Comparison of ENCODE assay signal across 8 mouse cellular contexts in the genomic region with DNA sequence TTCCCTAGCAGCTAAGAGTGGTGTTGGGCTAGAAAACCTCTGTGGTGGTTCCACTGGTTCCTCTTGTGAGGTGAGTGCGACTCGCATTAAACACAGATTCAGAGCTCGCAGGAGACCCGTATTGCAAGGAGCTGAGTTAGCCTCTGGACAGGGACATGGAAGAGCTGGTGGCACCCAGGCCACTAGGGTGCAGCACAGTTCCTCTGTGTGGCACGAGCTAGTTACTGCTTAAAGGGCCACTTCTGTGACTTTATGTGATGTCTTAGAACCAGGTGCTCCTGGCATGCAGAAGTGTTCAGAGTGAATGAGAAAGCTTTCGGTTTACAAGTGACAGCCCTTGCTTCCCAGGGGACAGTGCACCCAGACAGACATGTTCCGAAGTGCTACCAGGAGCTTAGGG. TPM values are rescaled to one million over a fixed set of nuclear protein-coding genes. Genes with fewer than 3 reads are reported as not detected.
A peak's percentile ranks its signal among the peaks of the same experiment; 100 is the strongest.
DNase-seq lines count a peak whose midpoint lies in the region; ATAC-seq lines count a peak whose summit lies in the region.
"Had no signal": no experiment of that assay in that cellular context is flagged by ENCODE, and none has a peak within 500 bp of the region (broad histone marks: within the 10 kb centered on the region; RNA-seq: fewer than 3 reads in every experiment).

No protein-coding gene starts in this region.

- peaks cover 46% of the 10 kb centered on the region for H3K36me3 ChIP-seq in midbrain, embryonic 16.5 days (ENCODE audit: control insufficient read depth, insufficient read depth, low read length)

- peak; percentile 42 to 45 for DNase-seq in left cerebral cortex, adult 18-20 months (ENCODE audit: low spot score in 2 of 2)
- no peak for DNase-seq in left cerebral cortex, postnatal 4 days
- peak; percentile 54 for DNase-seq in MN1 (ENCODE audit: low spot score)
- DNase-seq in embryo, embryonic 10.5 days (ENCODE audit: low spot score) = peak; percentile 51
- DNase-seq in left cerebral cortex, postnatal 25 days (ENCODE audit: low spot score in 2 of 2) = peak; percentile 39 to 50
- DNase-seq in right cerebral cortex, adult 18-20 months = peak; percentile 40

- H3K9me3 ChIP-seq in midbrain, embryonic 16.5 days (replicated peaks; ENCODE audit: control insufficient read depth, low read length, poor library complexity, severe bottlenecking) = no peaks in the 10 kb centered on the region
- H3K9me3 ChIP-seq: limb, embryonic 15.5 days had no signal

- no peak overlapping the region for H3K27ac ChIP-seq in midbrain, embryonic 16.5 days (ENCODE audit: low read length)
- H3K27ac ChIP-seq: limb, embryonic 15.5 days had no signal

- H3K9ac ChIP-seq in midbrain, embryonic 16.5 days (ENCODE audit: low read depth, low read length) = no peak overlapping the region
- H3K9ac ChIP-seq: limb, embryonic 15.5 days had no signal

- intact Hi-C loops in left cerebral cortex, postnatal 4 days (cut with DNase I) = no loop called here
- intact Hi-C loops in left cerebral cortex, postnatal 25 days (cut with DNase I) = loop anchor here (2.0 kb wide), 1 partner anchor 62 kb away; a partner anchor contains a TSS

- H3K4me2 ChIP-seq in midbrain, embryonic 16.5 days (ENCODE audit: low read length) = no peak overlapping the region
- H3K4me2 ChIP-seq: limb, embryonic 15.5 days had no signal

- no peak for ATAC-seq in midbrain, embryonic 16.5 days

- no peaks in the 10 kb centered on the region for H3K27me3 ChIP-seq in midbrain, embryonic 16.5 days (ENCODE audit: control insufficient read depth, insufficient read depth, low read depth, low read length)
- H3K27me3 ChIP-seq: limb, embryonic 15.5 days had no signal

- H3K4me3 ChIP-seq in midbrain, embryonic 16.5 days (ENCODE audit: low read depth, low read length) = no peak overlapping the region
- H3K4me3 ChIP-seq: limb, embryonic 15.5 days had no signal

- WGBS in midbrain, embryonic 16.5 days = 75% methylated on average over 7 of the region's 7 CpGs

- no peaks in the 10 kb centered on the region for H3K4me1 ChIP-seq in midbrain, embryonic 16.5 days (ENCODE audit: control insufficient read depth, insufficient read depth, low read length)
- H3K4me1 ChIP-seq: limb, embryonic 15.5 days had no signal

RNA-seq across cellular contexts. Expression of a gene that starts 7.9 kb away (rescaled TPM):
- total RNA-seq in left cerebral cortex, adult 18-20 months (2021) = 10 to 100 TPM; 20.4 to 23.4 TPM
- 10 to 100 TPM; 26.5 to 29.8 TPM for total RNA-seq in left cerebral cortex, postnatal 4 days (2021)
- 10 to 100 TPM; 24.9 to 27.5 TPM for total RNA-seq in left cerebral cortex, postnatal 25 days (2021)
- polyA plus RNA-seq in midbrain, embryonic 16.5 days (2015; fragmentation: Nextera tagmentation; extraction: Ambion mirVana) = 23.4 and 25.2 TPM in 2 replicates

RNA-seq across cellular contexts. Expression of a gene that starts 8.0 kb away (rescaled TPM):
- total RNA-seq in left cerebral cortex, adult 18-20 months (2021) = 1 to 10 TPM in 1 of 2 experiments, under 1 TPM in 1; 0.70 to 1.0 TPM
- total RNA-seq in left cerebral cortex, postnatal 4 days (2021) = 1 to 10 TPM; 4.7 to 6.8 TPM
- total RNA-seq in left cerebral cortex, postnatal 25 days (2021) = 1 to 10 TPM; 1.3 to 1.8 TPM
- 10.4 and 12.5 TPM in 2 replicates for polyA plus RNA-seq in midbrain, embryonic 16.5 days (2015; fragmentation: Nextera tagmentation; extraction: Ambion mirVana)

RNA-seq across cellular contexts. Expression of a gene that starts 15.3 kb away (rescaled TPM):
- under 1 TPM; 0.35 to 0.42 TPM for total RNA-seq in left cerebral cortex, adult 18-20 months (2021)
- under 1 TPM; 0.16 to 0.24 TPM for total RNA-seq in left cerebral cortex, postnatal 4 days (2021)
- under 1 TPM; 0.55 to 0.78 TPM for total RNA-seq in left cerebral cortex, postnatal 25 days (2021)
- 0.11 and 0.16 TPM in 2 replicates for polyA plus RNA-seq in midbrain, embryonic 16.5 days (2015; fragmentation: Nextera tagmentation; extraction: Ambion mirVana)

RNA-seq across cellular contexts. Expression of a gene that starts 33.0 kb away (rescaled TPM):
- 10 to 100 TPM; 12.0 to 12.3 TPM for total RNA-seq in left cerebral cortex, adult 18-20 months (2021)
- 10 to 100 TPM; 20.7 to 22.8 TPM for total RNA-seq in left cerebral cortex, postnatal 4 days (2021)
- 10 to 100 TPM; 12.2 to 13.2 TPM for total RNA-seq in left cerebral cortex, postnatal 25 days (2021)
- 21.2 and 24.0 TPM in 2 replicates for polyA plus RNA-seq in midbrain, embryonic 16.5 days (2015; fragmentation: Nextera tagmentation; extraction: Ambion mirVana)
